Mouse (Mus musculus) neural tube, embryonic 12.5 days (tissue): ENCODE measurements at regions not wholly inside any gene's neighbourhood (a gene's known extent, or its start where the extent isn't known, plus 50 kb on each side); places are given as distances from the start of the nearest gene placed in this dataset.
A peak's percentile ranks its signal among the peaks of the same experiment; 100 is the strongest.

Experiments used
- ATAC-seq: fragments of 200-750 bp; cut with Nextera tagmentation; 2 replicates; pipeline ENCODE4 v1.8.0; 2017; ENCODE audit warnings: low read depth, mild to moderate bottlenecking, moderate TSS enrichment, moderate library complexity; ENCODE audit not compliant: low FRiP score
- H3K27ac ChIP-seq: fragments of 300-500 bp; sonication (generic); 2 replicates; pipeline ENCODE4 v1.5.1; 2016
- H3K27me3 ChIP-seq: fragments of 300-500 bp; sonication (generic); replicated peaks from 2 replicates; pipeline ENCODE4 v1.6.1; 2016; ENCODE audit warnings: mild to moderate bottlenecking
- H3K36me3 ChIP-seq: fragments of 300-500 bp; sonication (generic); 2 replicates; pipeline ENCODE4 v1.6.1; 2016; ENCODE audit warnings: mild to moderate bottlenecking
- H3K4me1 ChIP-seq: fragments of 300-500 bp; sonication (generic); 2 replicates; pipeline ENCODE4 v1.6.1; 2016
- H3K4me2 ChIP-seq: fragments of 300-500 bp; sonication (generic); replicated peaks from 2 replicates; pipeline ENCODE4 v1.6.1; 2016; ENCODE audit warnings: mild to moderate bottlenecking
- H3K4me3 ChIP-seq: fragments of 300-500 bp; sonication (generic); 2 replicates; pipeline ENCODE4 v1.5.1; 2016
- H3K9ac ChIP-seq: fragments of 300-500 bp; sonication (generic); 2 replicates; pipeline ENCODE4 v1.6.1; 2016; ENCODE audit warnings: mild to moderate bottlenecking
- H3K9me3 ChIP-seq: fragments of 300-500 bp; sonication (generic); 2 replicates; pipeline ENCODE4 v1.6.1; 2016; ENCODE audit warnings: mild to moderate bottlenecking
- WGBS: fragments of 180-500 bp; shearing (Covaris S2); methylation state at CpG from one replicate; pipeline ENCODE4 v1.1.7; 2016; 5-methylcytosine and 5-hydroxymethylcytosine counted together

- 88% methylated on average over 18 of the region's 18 CpGs for WGBS
- Histone ChIP-seq H3K27ac (no peak overlapping the region), H3K36me3 (no peaks in the 10 kb centered on the region), H3K4me3 (no peak overlapping the region), H3K4me2 (no peak overlapping the region), H3K9ac (no peak overlapping the region), H3K4me1 (0 out of 2 replicates have a peak, but pooled peaks cover 3% of the 10 kb centered on the region), H3K27me3 (peaks cover 4% of the 10 kb centered on the region; the same call in 1 of the 2 replicates), H3K9me3 (no peaks in the 10 kb centered on the region)
- ATAC-seq: no peak
Observed at GRCm38 (mm10) chr2:170277182-170277767, 129.4 kb upstream of the Zfp217 start.

DNA sequence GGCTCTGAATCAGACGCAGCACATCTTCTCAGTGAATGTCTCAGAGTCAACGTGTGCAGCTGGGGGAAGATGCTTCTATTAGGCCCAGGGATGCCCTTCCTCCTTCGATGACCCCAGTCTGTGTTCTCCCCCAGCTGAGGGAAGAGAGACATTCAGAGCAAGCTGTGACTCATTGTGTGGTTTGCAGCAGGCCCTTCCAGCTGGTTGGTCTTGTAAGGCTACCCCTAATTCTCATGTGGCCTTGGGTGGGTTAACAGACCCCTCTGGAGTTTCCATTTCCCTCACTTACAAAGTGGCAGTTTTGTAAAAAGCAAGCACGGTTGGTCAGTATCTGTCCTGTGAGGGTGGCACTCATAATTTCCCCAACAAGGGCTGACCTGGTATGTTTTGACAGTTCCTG, 127.8 kb upstream of the Zfp217 start:
- no peak for ATAC-seq
- Histone ChIP-seq H3K36me3 (no peaks in the 10 kb centered on the region), H3K9ac (no peak overlapping the region), H3K4me1 (0 out of 2 replicates have a peak, but pooled peaks cover 3% of the 10 kb centered on the region), H3K4me3 (no peak overlapping the region), H3K4me2 (no peak overlapping the region), H3K9me3 (peaks cover 3% of the 10 kb centered on the region; the same call in 1 of the 2 replicates), H3K27ac (no peak overlapping the region), H3K27me3 (peaks cover 4% of the 10 kb centered on the region; the same call in 1 of the 2 replicates)
- WGBS: 67% methylated on average over 4 of the region's 4 CpGs

GRCm38 (mm10) chr2:170269926-170270577, 122.1 kb upstream of the Zfp217 start:
- Histone ChIP-seq H3K27ac (no peak overlapping the region), H3K27me3 (no peaks in the 10 kb centered on the region), H3K36me3 (no peaks in the 10 kb centered on the region), H3K4me3 (no peak overlapping the region), H3K4me2 (no peak overlapping the region), H3K9ac (no peak overlapping the region), H3K9me3 (peaks cover 3% of the 10 kb centered on the region; the same call in 1 of the 2 replicates), H3K4me1 (peaks cover 4% of the 10 kb centered on the region; the same call in 1 of the 2 replicates)
- WGBS: 80% methylated on average over 11 of the region's 11 CpGs
- ATAC-seq: no peak

DNA sequence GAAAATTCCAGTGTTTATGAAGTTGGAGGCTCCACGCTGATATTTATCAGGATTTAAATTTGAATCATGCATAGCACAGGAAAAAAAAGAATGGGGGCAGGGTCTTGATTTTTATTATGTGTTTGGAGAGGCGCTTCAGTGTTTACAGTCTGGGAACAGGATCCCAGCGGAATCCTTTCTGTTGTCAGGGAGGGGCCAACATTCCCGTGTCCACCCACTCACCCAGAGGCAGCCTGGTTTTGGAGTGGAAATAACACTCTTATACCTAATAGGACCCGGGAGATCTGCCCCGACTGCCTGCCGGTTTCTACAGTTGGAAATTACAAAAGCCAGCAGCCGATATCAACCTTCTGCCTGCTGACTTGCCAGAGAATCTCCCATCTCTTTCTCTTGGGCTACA, 120.2 kb upstream of the Zfp217 start:
- peaks cover 4% of the 10 kb centered on the region; the same call in 1 of the 2 replicates for H3K4me1 ChIP-seq
- H3K36me3 ChIP-seq: no peaks in the 10 kb centered on the region
- WGBS: 48% methylated on average over 8 of the region's 8 CpGs
- no peaks in the 10 kb centered on the region for H3K27me3 ChIP-seq
- H3K4me2 ChIP-seq: no peak overlapping the region
- no peak overlapping the region for H3K4me3 ChIP-seq
- no peak for ATAC-seq
- peaks cover 3% of the 10 kb centered on the region; the same call in 1 of the 2 replicates for H3K9me3 ChIP-seq
- no peak overlapping the region for H3K27ac ChIP-seq
- H3K9ac ChIP-seq: no peak overlapping the region

DNA sequence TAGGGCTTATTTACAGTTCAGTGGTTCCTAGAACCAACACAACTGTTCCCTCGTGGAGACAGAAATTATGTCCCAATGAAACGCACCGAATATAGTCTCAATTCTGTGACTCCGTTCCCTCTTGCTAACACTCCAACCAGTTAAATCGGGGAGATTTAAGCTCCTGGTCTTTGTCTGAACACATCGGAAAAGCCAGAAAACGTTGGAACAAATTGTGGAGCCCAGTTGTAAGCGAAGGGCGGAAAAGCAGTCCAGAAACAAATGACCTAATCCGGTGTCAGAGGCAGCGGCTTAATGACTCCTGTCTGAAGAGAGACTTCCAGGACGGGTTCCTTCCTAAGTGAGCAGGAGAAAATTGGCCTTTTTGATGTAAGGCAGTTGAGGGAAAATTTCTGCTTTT, 119.2 kb upstream of the Zfp217 start:
- 16% methylated on average over 12 of the region's 12 CpGs for WGBS
- no peak for ATAC-seq
- no peaks in the 10 kb centered on the region for H3K36me3 ChIP-seq
- peaks cover 3% of the 10 kb centered on the region; the same call in 1 of the 2 replicates for H3K9me3 ChIP-seq
- no peak overlapping the region; the same call in 1 of the 2 replicates for H3K4me3 ChIP-seq
- no peak overlapping the region for H3K9ac ChIP-seq
- no peaks in the 10 kb centered on the region for H3K27me3 ChIP-seq
- peak overlapping the region; percentile 50 for H3K4me2 ChIP-seq
- H3K27ac ChIP-seq: no peak overlapping the region
- H3K4me1 ChIP-seq: peaks cover 4% of the 10 kb centered on the region

DNA sequence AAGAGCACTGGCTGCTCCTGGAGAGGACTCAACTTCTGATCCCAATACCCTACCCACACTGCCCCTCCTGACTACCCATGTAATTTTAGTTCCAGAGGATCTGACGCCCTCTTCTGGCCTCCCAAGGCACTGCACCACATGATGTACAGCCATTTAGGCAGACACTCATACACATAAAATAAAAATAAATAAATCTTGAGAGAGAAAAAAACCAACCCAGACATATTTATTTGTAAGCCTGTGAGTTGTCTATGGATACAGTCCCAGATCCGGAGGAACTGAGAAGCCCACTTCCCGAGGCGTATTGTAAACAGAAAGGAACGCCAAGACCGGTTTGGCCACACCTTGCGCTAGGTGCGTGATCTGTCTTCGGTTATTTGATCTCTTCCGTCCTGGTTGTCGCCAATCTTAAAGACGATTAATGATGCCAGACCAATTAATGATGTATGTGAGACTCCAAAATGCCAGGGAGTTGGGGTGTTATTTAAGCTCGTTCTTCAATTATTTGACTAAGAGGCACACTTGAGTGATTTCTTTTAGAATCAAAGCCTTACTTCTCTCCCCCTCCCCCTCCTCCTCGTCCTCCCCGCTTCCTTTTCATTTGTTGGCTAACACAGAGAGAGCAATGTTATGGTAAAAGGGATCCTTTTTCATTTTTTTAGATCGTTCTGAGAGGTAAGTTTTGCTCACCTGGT, 118.7 kb upstream of the Zfp217 start:
- Histone ChIP-seq H3K4me3 (no peak overlapping the region; the same call in 1 of the 2 replicates), H3K9ac (no peak overlapping the region), H3K4me2 (peak overlapping the region; percentile 50), H3K27ac (no peak overlapping the region), H3K4me1 (peaks cover 4% of the 10 kb centered on the region), H3K27me3 (no peaks in the 10 kb centered on the region), H3K36me3 (no peaks in the 10 kb centered on the region), H3K9me3 (no peaks in the 10 kb centered on the region)
- 27% methylated on average over 16 of the region's 16 CpGs for whole genome bisulfite sequencing
- ATAC-seq: no peak

GRCm38 (mm10) chr2:170263594-170263993, 115.7 kb upstream of the Zfp217 start:
- H3K4me1 ChIP-seq: peaks cover 4% of the 10 kb centered on the region
- no peak overlapping the region for H3K4me3 ChIP-seq
- H3K27ac ChIP-seq: no peak overlapping the region
- no peak overlapping the region for H3K4me2 ChIP-seq
- no peak overlapping the region for H3K9ac ChIP-seq
- H3K27me3 ChIP-seq: no peaks in the 10 kb centered on the region
- 62% methylated on average over 4 of the region's 4 CpGs for WGBS
- ATAC-seq: no peak
- no peaks in the 10 kb centered on the region for H3K9me3 ChIP-seq
- no peaks in the 10 kb centered on the region for H3K36me3 ChIP-seq

DNA sequence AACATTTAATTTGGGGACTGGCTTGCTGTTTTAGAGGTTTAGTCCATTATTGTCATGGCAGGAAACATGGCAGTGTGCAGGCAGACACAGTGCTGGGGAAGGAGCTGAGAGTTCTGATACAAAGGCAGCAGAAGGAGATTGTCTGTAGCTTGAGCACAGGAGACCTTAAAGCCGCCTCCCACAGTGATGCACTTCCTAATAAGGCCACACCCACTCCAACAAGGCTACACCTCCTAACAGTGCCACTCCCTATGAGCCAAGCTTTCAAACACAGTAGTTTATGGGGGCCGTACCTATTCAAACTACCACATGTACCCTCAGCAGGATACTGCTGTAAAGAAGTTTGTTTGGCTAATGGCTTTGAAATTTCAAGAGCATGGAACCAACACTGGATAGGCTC, 113.3 kb upstream of the Zfp217 start:
- no peak for ATAC-seq
- no peak overlapping the region for H3K9ac ChIP-seq

DNA sequence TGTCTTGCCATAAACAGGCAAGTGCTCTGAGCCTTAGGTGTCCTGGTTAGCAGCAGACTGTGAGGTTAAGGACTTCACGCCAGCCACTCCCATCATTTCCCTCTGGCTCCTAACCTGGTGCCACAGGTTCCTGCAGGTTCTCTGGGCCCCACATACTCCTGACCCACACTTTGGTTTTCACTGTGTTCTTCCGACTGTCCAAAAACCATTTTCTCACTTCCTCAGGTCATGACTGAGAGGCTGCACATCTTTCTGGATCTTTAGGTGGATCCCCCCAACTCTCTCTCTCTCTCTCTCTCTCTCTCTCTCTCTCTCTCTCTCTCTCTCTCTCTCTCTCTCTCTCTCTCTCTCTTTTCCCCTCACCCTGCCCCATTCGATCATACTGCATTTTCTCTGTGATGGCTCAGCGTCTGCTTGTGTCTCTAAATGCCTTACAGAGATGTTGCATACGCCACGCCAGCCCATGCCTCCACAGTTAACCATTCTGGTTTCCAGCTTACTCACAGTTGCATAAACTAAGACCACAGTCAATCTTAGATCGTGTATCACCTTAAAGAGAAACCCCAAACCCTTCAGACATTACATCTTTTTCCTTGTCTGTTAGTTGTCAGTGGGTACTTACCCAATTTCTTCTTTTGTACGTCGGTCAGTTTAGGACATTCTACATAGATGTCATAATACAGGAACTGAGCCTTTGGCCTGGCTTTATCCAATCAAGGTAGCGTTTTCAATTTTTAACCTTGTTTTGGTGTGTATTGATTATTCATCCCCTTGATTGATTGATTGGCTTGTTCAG, 112.0 kb upstream of the Zfp217 start:
- no peak overlapping the region for H3K4me3 ChIP-seq
- H3K4me2 ChIP-seq: no peak overlapping the region
- 90% methylated on average over 10 of the region's 10 CpGs for WGBS
- no peak overlapping the region for H3K27ac ChIP-seq
- H3K4me1 ChIP-seq: no peaks in the 10 kb centered on the region; the same call in 1 of the 2 replicates
- H3K36me3 ChIP-seq: no peaks in the 10 kb centered on the region
- ATAC-seq: no peak
- no peaks in the 10 kb centered on the region for H3K9me3 ChIP-seq
- no peaks in the 10 kb centered on the region for H3K27me3 ChIP-seq
- no peak overlapping the region for H3K9ac ChIP-seq

More for the DNA sequence above, 113.3 kb upstream of the Zfp217 start:
- H3K36me3 ChIP-seq: no peaks in the 10 kb centered on the region
- 58% methylated on average over 2 of the region's 2 CpGs for WGBS
- no peak overlapping the region for H3K4me2 ChIP-seq
- H3K27me3 ChIP-seq: no peaks in the 10 kb centered on the region
- H3K4me3 ChIP-seq: no peak overlapping the region
- no peak overlapping the region for H3K27ac ChIP-seq
- no peaks in the 10 kb centered on the region; the same call in 1 of the 2 replicates for H3K4me1 ChIP-seq
- no peaks in the 10 kb centered on the region for H3K9me3 ChIP-seq

DNA sequence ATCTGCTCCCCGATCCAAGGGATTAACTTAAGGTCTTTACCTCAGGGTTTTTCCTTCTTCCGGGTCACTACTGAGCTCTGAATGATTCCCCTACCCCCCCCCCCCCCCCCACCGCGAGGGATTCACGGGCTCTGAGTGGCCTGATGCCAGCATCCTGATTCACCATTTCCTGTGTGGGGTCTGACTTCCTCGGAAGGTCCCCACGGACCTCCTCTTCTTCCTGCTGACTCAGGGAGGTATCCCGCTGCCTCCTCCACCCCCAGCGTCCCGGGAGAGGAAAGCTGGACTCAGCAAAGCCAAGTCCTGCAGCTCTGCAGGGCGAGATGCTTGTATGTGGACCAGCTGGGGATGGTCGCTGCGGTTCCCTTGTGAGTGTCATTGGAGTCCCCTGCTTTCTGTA, 110.5 kb upstream of the Zfp217 start:
- H3K4me1 ChIP-seq: no peaks in the 10 kb centered on the region; the same call in 1 of the 2 replicates
- H3K27ac ChIP-seq: no peak overlapping the region
- ATAC-seq: no peak
- 68% methylated on average over 13 of the region's 13 CpGs for WGBS
- H3K9me3 ChIP-seq: no peaks in the 10 kb centered on the region
- H3K27me3 ChIP-seq: no peaks in the 10 kb centered on the region
- no peak overlapping the region for H3K4me2 ChIP-seq
- H3K4me3 ChIP-seq: no peak overlapping the region
- no peaks in the 10 kb centered on the region for H3K36me3 ChIP-seq
- no peak overlapping the region for H3K9ac ChIP-seq

- H3K27ac ChIP-seq: no peak overlapping the region
- no peak overlapping the region for H3K4me2 ChIP-seq
- no peak overlapping the region for H3K9ac ChIP-seq
- WGBS: 89% methylated on average over 5 of the region's 5 CpGs
- H3K36me3 ChIP-seq: no peaks in the 10 kb centered on the region
- ATAC-seq: no peak
- no peaks in the 10 kb centered on the region for H3K9me3 ChIP-seq
- no peaks in the 10 kb centered on the region; the same call in 1 of the 2 replicates for H3K4me1 ChIP-seq
- H3K4me3 ChIP-seq: no peak overlapping the region
- H3K27me3 ChIP-seq: no peaks in the 10 kb centered on the region
Observed at GRCm38 (mm10) chr2:170257671-170258235, 109.8 kb upstream of the Zfp217 start.
